Mouse (Mus musculus) heart, postnatal 14 days (tissue): Measurements from ENCODE around the gene Actn4. TPM values are rescaled to one million over a fixed set of nuclear protein-coding genes. Genes with fewer than 3 reads are reported as not detected.
"Not testable (repeated sequence)": the region's sequence is repeated elsewhere in the genome, so short reads cannot be mapped to it uniquely, and the experiment has no call there.

Experiments used
- DNase-seq, 2 experiments: peaks; one replicate each; pipeline ENCODE4 v3.0.0; 2021 to 2022
- intact Hi-C: fragments of 180-260 bp; cut with DNase I; formaldehyde crosslinking; loops from one replicate; pipeline ENCODE4 v1.15.1; 2025
- total RNA-seq, 2 experiments: library from RNA; stranded (reverse); gene quantifications; 2 replicates each; pipeline ENCODE4 v1.2.3; 2021

Gene Actn4
- total RNA-seq, 2 experiments from 2014 or later, result 110 to 127 TPM

DNA sequence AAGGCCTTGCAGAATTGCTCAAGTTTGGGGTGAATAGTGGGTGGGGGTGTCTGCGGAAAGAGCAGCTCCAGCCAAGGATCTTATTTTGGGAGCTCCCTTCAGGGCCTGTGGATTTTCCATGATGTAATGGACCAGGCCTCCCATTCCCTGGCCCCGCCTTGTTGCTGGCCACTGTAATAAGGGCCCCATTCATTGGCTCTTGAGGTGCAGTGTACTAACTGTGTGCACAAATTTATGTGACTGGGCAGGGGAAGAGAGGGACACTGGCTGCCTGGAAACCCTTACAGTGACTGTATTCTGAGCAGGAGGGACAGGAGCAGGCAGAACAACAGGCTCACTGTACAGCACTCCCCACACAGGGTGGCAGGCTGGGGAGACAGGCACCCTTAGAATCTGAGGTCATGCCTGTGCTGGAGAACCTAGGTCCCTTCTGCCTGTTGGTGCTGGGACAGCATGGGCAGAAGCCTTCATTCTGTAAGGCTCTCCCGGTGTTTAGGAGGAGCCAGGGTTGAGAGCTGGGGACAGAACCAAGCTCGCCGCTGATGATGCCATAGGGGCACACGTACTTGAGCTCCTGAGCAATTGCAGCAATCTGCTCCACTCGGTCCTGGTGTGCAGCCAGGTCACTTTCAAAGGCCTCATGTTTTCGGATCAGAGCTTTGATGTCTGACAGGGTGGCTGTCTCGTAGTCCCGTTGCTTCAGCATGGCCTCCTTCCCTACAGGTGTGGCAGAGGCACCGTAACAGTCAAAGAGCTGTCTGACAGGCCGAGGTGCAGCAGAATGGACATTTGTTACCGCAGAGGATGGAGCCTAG lies 60.6 kb downstream of the Actn4 start:
- peak; percentile 61 to 65 for DNase-seq
- intact Hi-C loops, result no loop called here

GRCm38 (mm10) chr7:28899972-28900371 lies 62.2 kb downstream of the Actn4 start:
- DNase-seq, result no peak
- intact Hi-C loops, result no loop called here

GRCm38 (mm10) chr7:28897661-28898060 lies 64.5 kb downstream of the Actn4 start:
- no peak for DNase-seq
- intact Hi-C loops, result no loop called here

- DNase-seq, result no peak
- intact Hi-C loops, result loop anchor here (5.0 kb wide), 1 partner anchor 142 kb away; no protein-coding TSS in a partner anchor
These were observed 67.2 kb downstream of the Actn4 start for GRCm38 (mm10) chr7:28894942-28895341.

GRCm38 (mm10) chr7:28893643-28894265 lies 68.4 kb downstream of the Actn4 start:
- intact Hi-C loops, result loop anchor here (5.0 kb wide), 1 partner anchor 144 kb away; no protein-coding TSS in a partner anchor
- DNase-seq, result peak; percentile 63 to 72

- no peak for DNase-seq
- intact Hi-C loops, result loop anchor here (5.0 kb wide), 1 partner anchor 145 kb away; no protein-coding TSS in a partner anchor
These were observed 69.5 kb downstream of the Actn4 start for GRCm38 (mm10) chr7:28892601-28893000.

GRCm38 (mm10) chr7:28888701-28889161 lies 73.4 kb downstream of the Actn4 start:
- intact Hi-C loops, result no loop called here
- DNase-seq, result no peak

GRCm38 (mm10) chr7:28886486-28886885 lies 75.7 kb downstream of the Actn4 start:
- DNase-seq, result no peak
- intact Hi-C loops, result no loop called here

DNA sequence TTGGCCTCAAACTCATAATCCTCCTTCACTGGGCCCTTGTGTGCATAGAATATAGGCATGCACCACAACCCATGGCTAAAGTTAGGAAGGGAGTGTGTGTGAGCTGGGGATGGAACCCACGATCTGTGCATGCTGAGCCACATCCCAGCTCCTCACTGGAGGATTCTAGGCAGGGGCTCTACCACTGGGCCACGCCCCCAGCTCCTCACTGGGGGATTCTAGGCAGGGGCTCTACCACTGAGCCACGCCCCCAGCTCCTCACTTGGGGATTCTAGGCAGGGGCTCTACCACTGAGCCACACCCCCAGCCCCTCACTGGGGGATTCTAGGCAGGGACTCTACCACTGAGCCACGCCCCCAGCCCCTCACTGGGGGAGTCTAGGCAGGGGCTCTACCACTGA lies 78.4 kb downstream of the Actn4 start:
- DNase-seq, intact Hi-C loops: not testable (repeated sequence)

DNA sequence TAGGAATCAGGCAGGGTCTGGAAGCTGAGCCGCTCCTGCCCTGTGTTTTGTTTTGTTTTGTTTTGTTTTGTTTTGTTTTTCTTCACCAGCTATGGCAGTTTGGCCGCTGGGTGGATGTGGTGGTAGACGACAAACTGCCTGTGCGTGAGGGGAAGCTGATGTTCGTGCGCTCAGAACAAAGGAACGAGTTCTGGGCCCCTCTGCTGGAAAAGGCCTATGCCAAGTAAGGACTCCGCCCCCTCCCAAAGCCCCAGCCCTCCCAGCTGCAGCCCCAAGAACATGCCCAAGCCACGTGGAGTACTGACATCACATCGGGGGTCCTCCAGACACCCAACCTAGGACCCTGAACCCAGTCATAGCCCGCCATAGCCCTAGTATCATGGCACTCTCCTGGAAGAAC lies 79.1 kb downstream of the Actn4 start:
- no peak for DNase-seq
- intact Hi-C loops, result no loop called here

- DNase-seq, result no peak
- intact Hi-C loops, result no loop called here
These were observed 80.9 kb downstream of the Actn4 start, which contains the start of gene Capn12 for GRCm38 (mm10) chr7:28881199-28881598. Capn12 (plus strand) TSS chr7:28881422.

DNA sequence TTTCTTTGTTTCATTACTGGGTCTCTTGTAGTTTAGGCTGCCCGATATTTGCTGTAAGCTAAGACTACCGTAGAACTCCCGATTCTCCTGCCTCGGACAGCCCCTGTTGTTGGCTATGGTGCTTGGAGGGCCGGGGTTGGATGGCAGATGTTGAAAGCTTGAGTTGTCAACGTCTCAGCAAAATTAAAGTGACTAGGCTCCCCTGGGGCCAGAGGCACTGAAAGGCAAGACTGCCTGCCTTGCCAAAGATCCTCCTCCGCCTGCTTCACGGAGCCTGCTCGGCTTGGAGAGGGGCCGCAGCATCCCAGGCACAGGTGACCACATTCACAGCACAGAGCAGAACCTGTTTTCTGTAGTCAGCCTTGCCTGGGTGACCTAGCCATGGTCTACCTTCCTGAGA lies 81.6 kb downstream of the Actn4 start:
- no peak for DNase-seq
- intact Hi-C loops, result no loop called here

DNA sequence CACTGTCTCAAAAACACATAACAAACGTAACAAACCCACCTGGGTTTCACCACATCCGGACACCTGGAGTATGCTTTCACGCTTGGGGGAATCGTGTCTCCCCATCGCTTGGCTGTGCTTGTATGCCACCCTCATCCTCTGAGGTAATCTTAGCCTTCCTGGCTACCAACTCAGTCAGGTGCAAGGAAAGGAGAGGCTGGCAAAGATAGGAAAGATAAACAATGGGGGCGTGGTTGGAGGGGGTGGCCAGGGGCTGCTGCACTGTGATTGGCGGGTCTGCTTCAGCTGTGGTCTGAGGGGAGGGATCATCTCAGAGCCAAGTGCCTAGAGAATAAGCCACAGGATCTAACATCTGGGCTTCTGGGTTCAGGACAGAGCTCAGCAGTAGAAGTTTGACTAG lies 82.5 kb downstream of the Actn4 start:
- no peak for DNase-seq
- intact Hi-C loops, result no loop called here

DNA sequence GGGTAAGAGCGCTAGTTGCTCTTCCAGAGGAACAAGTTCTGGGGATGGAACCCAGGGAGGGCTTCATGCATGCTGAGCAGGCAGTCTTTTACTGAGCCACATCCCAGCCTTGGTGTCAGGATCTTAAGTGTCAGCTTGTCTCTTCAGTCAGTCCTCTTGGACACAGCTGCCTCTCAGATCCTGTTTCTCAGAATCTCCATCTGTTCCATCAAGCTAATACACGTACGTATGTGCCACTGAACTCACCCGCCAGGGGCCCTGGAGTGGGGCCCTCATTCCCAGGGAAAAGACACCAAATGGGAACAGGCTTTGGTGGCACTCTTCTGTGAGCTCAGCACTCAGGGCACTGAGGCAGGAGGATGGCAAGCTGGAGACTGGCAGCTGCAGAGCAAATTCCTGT lies 84.3 kb downstream of the Actn4 start:
- DNase-seq, result no peak
- intact Hi-C loops, result no loop called here

DNA sequence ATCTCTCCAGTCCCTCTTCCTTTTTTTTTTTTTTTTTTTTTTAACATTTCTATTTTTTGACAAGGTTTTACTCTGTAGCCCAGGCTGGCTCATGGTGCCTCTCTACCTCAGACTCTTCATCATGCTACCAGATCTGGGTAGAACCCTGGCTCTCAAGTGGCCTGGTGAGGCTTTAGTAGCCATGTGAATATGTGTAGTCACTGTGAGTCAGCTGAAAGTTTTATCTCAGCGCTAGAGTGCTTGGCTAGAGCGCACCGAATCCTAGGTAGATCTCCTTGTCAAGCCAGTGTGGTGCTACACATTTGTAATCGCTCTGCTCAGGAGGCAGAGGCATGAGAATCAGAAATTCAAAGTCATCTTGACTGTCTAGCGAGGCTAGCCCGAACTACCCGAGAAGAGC lies 85.0 kb downstream of the Actn4 start:
- intact Hi-C loops, result no loop called here
- no peak for DNase-seq

- intact Hi-C loops, result no loop called here
- no peak for DNase-seq
These were observed 86.0 kb downstream of the Actn4 start for GRCm38 (mm10) chr7:28876099-28876498.

GRCm38 (mm10) chr7:28874565-28874964 lies 87.6 kb downstream of the Actn4 start:
- intact Hi-C loops, result no loop called here
- DNase-seq, result no peak

DNA sequence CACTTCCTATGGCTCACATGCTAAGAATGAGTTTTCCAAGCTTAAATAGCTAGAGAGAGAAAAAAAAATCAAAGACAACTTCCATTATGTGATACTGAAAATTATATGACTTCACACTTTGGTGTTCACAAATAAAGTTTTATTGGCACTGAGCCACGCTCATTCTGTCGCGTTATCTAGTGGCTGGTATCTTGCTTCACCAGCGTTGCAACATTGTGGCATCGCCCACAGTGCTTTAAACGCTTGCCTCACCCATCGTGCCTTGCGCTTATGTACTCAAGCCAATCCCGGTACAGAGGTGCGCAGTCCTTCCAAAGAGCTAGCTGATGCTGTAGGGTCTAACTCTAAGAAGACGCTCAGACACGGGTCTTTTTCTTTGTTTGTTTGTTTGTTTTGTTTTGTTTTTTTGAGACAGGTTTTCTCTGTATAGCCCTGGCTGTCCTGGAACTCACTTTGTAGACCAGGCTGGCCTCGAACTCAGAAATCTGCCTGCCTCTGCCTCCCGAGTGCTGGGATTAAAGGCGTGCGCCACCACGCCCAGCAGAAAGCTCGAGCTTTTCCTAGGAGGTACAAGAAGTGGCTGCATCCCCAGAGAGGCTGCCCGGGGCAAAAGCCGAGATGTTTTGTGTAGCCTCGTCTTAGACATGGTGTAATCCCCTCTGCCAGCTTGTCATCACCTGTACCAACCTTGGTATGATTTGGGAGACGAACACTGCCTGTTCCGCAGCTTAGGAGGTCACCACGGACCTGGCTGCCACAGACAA lies 91.1 kb downstream of the Actn4 start:
- intact Hi-C loops, result no loop called here
- no peak for DNase-seq

DNA sequence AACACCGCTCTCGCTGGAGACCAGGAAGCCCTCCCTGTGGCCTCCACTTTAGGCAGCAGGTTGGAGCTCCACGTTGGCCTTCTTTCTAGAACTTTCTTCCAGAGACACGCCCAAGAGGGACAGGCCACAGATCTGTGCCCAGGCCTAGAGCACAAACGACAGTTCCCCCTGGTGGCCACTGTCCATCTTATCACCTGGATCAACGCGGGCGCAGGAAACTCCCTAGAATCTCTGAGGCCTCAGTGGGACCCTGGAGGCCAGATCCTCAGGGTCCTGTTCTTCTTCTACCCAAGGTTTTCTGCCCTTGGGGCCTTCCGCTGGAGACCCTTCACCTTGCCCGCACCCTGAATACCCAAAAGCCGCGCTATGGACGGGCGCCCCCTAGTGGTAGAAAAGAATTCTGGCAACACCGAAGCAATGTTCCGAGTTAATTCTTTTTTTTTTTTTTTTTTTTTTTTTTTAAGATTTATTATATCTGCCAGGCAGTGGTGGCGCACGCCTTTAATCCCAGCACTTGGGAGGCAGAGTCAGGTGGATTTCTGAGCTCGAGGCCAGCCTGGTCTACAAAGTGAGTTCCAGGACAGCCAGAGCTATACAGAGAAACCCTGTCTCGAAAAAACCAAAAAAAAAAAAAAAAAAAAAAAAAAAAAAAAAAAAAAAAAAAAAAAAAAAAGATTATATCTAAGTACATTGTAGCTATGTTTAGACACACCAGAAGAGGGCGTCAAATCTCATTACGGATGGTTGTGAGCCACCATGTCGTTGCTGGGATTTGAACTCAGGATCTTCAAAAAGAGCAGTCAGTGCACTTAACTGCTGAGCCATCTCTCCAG lies 94.4 kb downstream of the Actn4 start:
- intact Hi-C loops, result loop anchor here (1.0 to 10.0 kb wide), 4 partner anchors 41 to 167 kb away; no protein-coding TSS in a partner anchor
- DNase-seq, result peak; percentile 79 to 86
